Mouse (Mus musculus) G1E (cell line): ENCODE data around the gene Fkbp14.

Source experiments
- CTCF ChIP-seq: IDR thresholded peaks from 2 replicates; pipeline ENCODE4 v1.5.1; 2012; ENCODE audit warnings: low read depth, low read length, inconsistent platforms, mixed read lengths
- GATA1 ChIP-seq: IDR thresholded peaks from 2 replicates; pipeline ENCODE4 v1.6.1; 2012; ENCODE audit warnings: borderline replicate concordance, low read length, inconsistent platforms, mixed read lengths
- GATA2 ChIP-seq: IDR thresholded peaks from 2 replicates; pipeline ENCODE4 v1.6.1; 2012; ENCODE audit warnings: low read depth, low read length, inconsistent platforms, borderline replicate concordance
- POLR2AphosphoS5 ChIP-seq: IDR thresholded peaks from 2 replicates; pipeline ENCODE4 v1.6.1; 2012; ENCODE audit warnings: low read depth, low read length, inconsistent platforms; ENCODE audit not compliant: insufficient replicate concordance
- TAL1 ChIP-seq: conservative IDR thresholded peaks from 2 replicates; pipeline ENCODE4 v1.6.1; 2012; ENCODE audit warnings: low read depth, low read length, inconsistent platforms, mixed read lengths

DNA sequence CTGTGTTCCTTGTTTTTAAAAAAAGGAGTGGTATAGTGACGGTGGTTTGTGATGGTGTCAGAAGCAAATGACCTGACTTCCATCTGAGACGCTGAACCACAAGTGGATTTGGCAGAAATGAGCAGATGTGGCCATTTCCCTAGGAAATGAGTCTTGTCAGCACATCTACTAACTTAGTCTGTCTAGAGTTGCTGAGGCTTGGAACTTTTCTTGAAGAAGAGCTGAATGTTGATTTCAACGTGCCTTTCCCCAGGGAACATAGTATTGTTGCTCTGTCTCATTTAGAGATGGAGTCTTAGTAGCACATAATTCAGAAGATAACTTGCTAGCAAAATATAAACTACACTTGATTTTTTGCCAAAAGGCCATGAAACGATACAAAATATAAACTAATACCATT lies 23.2 kb upstream of the Fkbp14 start:
- TF ChIP-seq CTCF = no peak
- no peak for TF ChIP-seq POLR2AphosphoS5
- TF ChIP-seq GATA1 = no peak
- TF ChIP-seq TAL1 = no peak
- no peak for TF ChIP-seq GATA2
